Mouse (Mus musculus) spleen, adult 12 weeks (tissue): ENCODE measurements around the gene Tmem44.
"Not testable (repeated sequence)": the region's sequence is repeated elsewhere in the genome, so short reads cannot be mapped to it uniquely, and the experiment has no call there.

Experiments
- DNase-seq: peaks from one replicate; pipeline ENCODE4 v3.0.0; 2022; ENCODE audit warnings: low spot score

Tmem44 gene

DNA sequence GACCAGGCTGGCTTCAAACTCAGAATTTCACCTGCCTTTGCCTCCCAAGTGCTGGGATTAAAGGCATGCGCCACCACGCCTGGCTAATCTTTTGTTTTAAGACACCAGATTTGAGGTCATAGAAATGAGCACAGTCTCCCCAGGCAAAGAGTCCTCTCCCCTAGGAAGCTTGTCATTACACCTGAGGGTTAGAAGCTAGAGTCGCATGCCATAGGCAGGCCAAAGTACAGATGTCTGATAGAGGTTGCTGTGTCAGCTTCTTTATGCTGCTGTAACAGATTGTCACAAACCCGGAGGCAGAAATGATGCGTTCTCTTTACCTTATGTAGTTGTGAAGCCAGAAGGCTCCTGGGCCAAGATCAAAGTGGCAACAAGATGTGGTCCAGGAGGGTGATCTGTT is 53.3 kb downstream of the Tmem44 start:
- no peak for DNase-seq

DNA sequence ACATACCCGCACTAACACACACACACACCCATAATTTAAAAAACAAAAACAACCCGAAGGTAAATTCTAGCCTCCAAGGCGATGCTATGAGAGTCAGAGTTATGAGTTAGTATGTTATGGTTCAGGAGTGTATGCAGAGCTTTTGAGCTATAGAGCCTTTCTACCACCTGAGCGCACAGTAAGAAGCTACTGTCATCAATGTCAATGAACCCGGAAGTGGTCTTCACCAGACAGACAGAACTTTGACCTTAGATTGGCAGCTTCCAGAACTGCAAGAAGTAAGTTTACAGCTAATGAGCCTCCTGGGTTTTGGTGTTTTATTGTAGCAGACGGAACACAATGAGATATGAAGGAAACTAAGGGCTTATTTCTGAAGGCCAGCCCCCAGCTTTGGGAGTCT is 55.8 kb downstream of the Tmem44 start:
- DNase-seq, result no peak

DNA sequence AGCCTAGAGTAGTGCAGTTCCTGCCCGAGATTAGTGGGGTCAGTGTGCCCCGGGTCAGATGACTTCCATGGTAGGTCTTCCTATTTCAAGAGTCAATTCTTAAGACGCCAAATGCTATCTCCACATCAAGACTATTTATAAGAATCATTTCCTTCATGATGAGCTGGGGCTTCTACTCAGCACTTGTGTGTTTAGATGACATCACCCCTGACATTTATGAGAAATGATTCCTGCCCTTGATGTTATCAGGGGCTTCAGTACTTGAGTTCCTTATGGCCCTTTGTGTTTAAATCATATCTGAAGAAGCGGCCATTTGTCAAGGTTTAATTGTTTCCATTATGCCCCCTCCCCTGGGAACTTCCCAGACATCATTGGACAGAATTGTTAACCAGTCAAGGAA is 58.9 kb downstream of the Tmem44 start:
- DNase-seq, result no peak

DNA sequence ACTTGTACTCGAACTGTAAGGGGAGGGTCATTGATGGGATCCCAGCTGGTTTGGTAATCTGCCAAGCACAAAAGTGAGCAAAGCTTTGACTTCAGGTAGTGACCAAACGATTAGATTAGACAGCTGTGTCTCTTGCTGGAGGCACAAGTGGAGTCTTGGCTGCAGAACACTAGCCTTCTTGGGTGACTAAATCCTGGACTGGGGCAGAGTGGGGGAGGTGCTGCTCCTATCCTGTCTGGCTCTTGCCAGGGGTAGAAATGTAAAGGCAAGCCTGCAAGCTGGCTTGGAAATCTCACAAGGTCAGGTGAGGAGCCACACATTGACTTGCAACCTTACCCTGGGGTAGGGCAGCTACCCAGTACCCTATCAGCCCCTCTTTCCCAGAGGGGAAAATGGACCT is 59.9 kb downstream of the Tmem44 start:
- DNase-seq, result no peak

DNA sequence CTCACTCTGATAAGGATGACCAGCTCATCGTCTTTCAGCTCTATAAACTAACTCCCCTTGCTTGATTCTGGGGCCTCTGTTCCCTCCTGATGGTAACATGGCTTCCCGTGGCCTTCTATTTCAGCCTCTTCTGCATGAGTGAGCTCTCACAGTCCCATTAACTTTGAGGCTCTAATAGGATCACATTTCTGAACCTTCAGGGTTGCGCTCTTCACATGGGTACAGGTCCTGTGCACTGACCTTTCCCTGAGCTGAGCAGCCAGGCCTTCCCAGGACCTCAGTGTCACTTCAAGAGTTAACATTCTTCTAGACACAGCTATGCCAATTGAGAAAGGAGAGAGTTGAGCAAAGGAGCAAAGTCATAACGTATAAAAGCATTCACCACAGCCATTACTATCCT is 60.3 kb downstream of the Tmem44 start:
- no peak for DNase-seq

DNA sequence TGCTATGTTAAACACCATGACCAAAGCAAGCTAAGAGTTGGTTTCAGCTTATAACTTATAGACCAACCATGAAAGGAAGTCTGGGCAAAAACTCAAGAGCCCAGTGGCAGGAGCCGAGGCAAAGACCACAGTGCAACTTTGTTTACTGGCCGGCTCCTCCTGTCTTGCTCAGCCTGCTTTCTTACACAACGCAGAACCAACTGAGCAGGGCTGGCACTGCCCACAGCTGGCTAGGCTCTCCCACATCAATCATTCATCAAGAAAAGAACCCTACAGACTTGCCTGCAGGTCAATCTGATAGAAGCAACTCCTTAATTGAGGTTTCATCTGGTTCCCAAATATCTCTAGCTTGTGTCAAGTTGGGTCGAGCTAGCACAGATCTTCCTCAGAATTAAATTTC is 61.0 kb downstream of the Tmem44 start:
- no peak for DNase-seq

DNA sequence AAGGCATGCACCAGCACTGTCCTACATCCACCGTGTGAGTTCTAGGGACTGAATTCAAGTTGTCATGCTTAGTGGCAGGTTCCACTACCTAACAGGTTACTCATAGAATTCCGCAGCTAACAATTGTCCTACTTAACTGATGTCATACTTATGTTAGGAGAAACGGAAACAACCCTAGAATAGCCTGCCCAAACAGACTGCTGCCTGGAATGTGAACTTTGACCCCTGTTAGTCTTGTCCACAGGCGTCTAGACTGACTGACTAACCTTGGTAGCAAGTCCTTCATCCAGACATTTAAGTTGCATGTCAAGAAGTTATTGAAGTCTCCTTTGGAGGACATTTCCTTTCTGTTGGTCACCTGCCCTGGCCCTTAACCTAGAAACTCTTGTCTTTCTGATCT is 64.1 kb downstream of the Tmem44 start:
- DNase-seq, result no peak

DNA sequence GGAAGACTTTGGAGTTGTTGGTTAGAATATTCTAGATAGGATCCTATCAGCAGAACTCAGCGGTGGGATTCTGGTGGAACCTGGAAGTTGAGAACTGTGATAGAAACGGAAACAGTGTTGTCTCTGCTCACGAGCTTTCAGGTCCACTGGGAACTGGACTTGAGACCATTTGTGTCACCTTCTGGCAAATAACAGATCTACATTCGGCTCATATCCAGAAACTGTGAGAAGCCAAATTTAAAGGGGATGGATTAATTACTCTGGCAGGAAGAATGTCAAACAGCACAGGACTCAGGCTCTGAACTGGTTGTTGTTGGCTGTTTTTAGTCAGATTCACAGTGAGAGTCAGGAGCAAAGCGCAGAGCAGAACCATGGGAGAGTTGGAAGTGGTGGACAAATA is 72.9 kb downstream of the Tmem44 start:
- no peak for DNase-seq

DNA sequence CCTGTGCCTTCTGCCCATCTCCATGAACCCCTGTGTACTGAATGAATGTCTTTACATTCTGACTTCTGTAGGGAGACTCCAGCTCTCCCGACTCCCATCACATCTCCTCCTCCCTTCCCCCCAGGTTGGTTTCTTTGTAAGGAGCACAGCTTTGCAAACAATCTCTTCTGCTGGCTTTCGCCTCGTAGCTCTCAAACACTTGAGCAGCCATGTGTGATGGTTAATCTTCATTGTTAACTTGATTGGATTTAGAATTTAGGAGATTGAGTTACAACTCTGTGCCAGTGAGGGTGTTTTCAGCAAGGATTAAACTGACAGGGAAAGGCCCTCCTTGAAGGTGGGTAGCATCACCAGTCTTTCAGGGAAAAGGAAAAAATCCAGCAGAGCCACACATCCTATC is 73.6 kb downstream of the Tmem44 start:
- no peak for DNase-seq

DNA sequence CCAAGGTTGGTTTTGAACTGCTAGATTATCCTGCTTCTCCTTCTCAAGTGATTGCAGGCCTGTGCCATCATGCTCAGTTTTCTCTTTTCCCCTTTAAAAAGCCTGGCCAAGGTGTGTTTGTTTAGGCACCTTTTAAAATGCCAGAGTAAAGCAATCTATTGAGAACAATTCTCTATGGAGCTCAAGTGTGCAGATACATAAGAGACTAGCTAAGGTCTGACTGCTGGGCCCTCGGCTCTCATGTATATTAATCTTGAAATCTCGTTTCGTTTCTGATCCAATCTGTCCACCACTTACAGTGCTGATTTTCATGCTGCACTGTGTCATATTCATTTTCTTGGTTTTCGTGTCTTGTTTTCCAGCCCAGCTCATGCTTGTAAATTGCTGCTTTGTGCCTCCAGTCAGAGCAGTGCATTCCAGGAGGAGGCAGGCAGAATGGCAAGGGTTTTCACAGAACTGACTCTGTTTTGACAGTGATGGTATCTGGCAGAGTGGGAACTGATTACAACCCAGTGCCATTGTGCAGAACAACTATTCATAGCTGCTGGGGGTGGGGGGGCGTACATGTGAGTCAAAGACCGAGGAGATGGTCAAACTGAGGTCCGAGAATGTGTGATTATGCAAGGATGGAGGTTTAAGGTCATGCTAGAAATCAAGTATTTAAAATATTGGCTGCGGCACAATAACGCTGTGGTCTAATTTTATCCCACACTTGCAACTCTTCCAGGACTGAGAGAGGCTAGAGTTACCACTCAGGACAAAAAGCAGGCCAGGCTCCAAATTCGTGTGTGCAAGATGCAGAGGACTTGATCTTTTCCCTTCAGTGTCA is 74.8 kb downstream of the Tmem44 start:
- DNase-seq, result no peak

DNA sequence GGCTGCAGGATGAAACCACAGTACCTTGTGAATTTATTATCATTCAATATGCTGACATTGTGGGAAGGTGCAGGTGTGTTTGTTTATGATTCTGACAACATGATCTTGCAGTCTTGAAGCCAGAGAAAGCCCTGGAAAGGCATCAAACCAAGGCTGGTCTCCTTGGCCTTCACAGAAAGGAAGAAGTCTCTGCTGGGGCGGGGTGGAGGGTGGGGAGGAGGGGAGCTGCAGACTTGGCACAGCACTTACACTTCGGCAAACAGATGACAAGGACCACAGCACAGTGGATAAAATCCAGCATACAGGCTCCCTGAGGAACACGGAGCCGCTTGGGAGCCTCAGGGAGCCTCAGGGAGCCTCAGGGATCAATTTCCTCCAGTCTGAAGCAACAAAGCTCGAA is 78.2 kb downstream of the Tmem44 start:
- no peak for DNase-seq

DNA sequence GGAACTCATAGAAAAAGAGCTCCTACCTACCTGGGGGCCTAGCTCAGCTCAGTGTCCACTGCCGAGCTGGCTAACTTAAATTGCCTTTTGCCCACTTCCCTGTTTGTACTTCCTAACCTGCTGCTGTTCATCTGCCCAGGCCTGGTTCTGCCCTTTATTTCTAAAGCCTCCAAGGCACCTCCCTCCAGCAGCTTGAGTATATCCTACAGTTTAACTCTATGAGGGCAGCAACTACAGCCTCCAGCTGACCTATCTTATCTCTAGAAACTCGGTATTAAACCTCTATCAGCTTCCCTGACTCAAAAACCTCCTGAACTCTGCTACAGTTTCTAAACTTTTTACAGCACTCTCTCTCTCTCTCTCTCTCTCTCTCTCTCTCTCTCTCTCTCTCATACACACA is 78.7 kb downstream of the Tmem44 start:
- DNase-seq, result no peak

DNA sequence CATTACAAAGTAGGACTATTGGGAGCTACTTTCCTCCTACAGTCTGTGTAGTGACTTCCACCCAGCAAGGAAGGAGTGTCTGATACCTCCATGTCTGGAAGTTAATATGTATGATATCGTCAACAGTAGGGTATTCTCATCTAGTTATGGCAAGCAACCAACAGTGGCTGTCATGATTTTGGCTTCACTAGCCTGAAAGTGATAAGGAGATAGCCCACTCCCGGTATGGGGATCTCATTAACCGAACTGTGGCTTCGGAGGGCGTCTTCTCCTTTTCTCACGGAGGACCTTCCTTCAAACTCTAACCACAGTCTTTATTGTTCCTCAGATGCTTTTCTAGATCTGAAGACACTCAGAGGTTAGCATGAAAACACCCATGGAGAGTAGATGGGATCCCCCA is 81.7 kb downstream of the Tmem44 start:
- no peak for DNase-seq

DNA sequence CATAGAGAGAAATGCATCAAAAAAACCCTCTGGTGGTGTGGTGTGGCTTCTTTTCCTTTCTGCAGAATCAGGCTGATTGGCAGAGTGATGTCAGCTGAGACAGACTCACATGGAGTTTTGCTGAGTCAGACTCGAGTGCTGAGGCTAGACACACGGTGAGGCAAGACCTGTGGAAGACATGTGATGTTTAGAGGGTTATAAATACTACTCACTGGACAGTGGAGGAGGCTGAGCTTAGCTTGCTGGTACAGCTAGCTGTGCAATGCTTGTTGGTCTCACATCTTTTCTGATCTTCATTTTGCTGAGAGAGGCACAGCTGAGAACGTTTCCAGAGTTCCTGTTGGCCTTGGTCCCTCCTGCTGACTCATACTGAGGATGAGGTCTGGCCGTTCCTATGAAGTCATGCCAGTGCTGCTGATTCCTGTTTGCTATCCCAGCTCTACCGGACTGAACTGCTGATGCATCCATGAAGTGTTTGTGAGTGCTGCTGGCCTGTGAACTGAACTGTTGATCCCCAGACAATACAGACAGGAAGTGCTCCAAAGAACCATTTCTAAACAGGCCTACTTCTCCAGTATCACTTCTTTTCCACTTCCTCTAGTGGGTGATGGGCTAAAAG is 84.9 kb downstream of the Tmem44 start:
- no peak for DNase-seq

DNA sequence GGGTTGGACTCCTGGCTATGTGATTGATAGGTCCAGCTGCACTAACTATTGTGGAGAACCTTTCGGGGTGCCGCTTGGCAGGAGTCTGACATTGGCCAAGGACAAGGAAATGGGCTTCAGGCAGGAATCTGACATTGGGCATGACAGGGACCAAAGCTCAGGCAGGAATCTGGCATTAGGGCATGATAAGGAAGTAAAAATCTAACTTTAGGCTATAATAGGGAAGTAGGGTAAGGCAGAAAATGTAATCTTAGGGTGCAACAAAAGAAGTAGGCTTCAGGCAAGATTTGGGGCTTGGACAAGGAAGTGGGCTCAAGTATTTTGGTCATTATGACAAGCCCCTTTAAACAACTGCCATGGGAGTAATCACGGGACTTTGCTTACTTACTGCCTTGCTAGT is 85.9 kb downstream of the Tmem44 start:
- DNase-seq, result not testable (repeated sequence)
